Mouse (Mus musculus): ENCODE measurements around the gene Dnajc11.

Dnajc11 gene

DNA sequence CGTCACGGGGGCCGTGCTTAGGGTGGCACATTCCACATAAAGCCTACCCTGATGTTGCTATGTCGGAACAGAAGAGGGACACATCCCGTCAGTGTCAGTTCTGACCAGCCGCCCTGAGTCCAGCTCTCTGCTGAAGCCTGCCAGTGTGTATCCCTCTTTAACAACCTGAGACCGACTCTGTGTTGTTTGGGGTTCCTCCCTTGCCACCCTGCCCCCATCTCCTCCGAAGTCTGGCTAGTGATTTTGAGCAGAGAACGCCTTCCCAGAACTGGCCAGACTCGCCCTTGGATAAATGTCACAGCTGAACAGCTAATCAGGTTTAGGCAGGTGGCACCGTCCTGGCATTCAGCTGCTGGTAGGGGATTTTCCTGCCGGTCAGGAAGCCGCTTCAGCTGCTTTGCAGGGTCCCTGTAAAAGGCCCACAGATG, 77.2 kb downstream of the Dnajc11 start:
- DNase-seq: no peak

DNA sequence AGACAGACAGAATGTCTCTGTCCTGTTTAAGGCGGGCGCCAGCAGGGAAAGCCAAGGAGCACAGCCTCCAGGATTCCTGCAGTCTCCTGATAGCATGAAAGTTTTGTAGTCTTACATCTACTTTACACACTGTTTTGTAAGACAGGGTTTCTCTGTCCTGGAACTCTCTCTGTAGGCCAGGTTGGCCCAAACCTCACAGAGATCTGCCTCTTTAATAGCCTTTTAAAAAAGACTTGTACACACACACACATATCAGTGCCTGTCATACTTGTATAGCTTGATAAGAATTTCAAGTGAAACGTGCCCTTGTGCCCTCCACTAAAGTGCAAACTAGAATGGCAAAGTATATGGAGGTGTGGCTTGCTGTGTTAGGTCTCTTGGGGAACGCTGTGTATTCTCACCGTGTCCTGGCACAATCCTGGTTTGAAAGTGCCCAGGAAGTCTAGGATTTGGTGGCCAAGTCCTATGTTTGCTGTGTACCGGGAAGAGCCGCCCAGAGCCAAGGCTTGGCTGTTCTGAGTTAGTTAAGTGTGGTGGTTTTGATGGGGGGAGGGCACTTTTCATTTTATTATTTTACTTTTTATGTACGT, 77.8 kb downstream of the Dnajc11 start:
- DNase-seq: no peak

DNA sequence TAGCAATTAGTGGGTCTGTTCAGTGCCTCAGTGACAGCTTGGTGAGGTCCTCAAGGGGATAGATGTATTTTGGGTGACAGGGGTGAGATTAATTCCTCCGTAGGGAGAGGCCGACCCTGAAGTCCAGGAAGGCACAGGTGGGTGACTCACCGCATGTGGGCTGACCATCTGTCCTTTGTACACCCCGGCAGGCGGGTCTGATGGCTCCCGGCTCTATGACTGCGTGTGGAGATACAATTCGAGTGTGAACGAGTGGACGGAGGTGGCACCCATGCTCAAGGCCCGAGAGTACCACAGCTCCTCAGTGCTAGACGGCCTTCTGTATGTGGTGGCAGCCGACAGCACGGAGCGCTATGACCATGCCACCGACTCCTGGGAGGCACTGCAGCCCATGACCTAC, 78.6 kb downstream of the Dnajc11 start:
- DNase-seq: no peak

DNA sequence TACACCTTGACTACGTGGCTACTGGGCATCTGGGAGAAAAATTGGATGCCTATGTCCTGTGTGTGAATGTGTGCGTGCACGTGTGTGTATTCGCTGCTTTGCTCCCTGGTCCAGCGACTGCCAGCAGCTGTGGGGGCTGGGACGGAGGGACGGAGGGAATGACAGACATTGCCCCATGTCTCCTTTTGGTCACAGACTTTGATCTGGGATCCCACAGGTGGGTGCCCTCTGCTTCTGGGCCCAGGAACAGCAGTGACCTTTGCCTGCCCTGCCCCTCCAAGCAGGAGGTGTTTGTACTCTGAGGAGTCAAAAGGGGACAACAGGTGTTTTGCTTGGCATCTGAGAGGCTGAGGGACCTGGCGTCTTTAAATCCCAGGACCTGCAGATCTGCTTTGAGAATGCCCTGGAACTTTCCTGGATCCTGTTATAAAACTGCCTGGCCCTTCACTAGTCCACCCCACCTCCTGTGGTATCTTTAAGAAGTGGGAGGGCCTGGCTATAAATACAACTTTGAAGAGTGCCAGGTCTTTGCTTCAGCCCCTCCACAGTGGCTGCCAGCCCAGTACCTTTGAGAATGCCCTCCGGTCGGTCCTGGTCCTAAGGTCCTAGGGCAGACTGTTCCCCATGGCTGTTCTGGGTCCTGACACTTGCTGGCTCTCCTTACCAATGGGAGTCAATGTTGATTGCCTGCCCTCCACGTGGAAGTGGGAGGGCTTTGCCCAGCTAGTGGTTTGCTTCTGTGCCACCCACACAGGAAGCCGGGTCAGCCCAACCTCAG, 79.7 kb downstream of the Dnajc11 start:
- no peak for DNase-seq

DNA sequence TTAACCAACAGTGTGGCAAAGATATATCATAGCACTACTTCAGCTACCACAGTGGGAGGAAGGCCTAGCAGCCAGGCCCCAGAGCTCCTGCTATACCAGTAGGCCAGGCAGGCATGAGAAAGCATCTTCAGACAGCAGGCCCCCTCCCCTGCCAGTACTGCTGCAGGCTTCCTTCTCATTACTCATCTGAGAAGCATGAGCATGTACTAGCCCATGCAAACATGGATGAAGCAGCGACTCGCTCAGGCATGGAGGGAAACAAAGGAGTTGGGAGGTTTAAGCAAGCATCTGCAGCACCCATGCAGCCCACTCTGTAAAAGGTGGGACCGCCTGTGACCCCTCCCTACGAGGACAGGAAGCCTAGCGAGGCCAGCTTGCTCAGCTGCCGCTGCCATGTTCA, 85.6 kb downstream of the Dnajc11 start:
- DNase-seq: no peak

DNA sequence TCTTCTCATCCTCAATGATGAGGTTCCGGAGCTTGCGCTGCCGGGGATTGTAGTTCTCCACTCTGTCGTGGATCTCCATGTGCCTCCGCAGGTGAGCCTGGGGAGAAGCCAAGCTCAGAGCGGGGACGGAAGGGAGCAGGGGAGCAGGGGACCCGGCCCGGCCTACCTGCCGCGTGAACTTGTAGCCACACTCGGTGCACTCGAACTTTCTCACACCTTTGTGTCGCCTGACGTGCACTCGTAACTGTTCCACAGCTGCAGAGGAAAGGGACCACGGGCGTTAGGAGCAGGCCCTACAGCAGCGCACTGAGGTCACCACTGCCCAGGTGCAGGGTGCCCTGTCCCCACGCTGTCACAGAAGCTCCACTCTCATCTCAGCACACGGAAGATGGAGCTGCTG, 86.5 kb downstream of the Dnajc11 start:
- no peak for DNase-seq

DNA sequence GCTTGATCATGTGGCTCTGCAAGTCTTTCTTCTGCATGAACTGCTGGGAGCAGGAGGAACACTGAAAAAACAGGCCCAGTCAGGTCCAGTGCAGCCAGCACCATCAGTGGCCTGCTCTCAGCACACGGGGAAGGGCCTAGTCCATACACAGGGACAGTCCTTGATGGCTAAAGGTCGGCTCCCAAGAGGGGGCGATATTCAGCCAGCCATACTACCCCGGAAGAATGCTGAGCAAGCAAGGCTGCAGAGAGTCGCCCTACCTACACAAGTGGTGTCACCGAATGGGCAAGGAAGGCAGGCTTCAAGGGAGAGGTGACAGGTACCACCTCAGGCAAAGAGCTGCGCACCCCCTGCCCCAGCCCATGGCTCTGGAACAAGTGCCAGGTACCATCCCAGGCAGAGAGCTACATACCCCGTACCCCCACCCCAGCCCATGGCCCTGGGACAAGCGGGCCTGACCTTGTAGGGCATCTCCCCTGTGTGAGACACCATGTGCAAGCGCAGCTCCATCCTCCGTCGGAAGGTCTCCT, 88.1 kb downstream of the Dnajc11 start:
- DNase-seq: no peak

DNA sequence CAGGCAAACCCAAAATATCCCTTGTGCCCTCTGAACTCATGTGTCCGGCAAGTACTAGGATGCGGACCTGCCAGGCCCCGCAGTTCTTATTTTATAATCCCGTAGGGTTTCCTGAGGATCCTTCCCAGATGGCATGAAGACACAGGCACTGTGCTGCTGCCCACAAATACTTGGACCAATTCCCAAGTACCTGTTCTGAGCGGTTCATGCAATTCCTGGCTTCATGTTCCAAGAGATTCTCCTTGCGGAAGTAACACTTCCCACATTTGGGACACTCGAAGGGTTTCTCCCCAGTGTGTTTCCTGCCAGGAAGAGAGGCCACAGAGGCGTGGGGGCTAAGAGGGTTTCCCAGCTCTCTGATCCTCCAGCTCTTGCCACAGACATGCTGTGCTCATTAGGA, 89.0 kb downstream of the Dnajc11 start:
- DNase-seq: peak; percentile 37

DNA sequence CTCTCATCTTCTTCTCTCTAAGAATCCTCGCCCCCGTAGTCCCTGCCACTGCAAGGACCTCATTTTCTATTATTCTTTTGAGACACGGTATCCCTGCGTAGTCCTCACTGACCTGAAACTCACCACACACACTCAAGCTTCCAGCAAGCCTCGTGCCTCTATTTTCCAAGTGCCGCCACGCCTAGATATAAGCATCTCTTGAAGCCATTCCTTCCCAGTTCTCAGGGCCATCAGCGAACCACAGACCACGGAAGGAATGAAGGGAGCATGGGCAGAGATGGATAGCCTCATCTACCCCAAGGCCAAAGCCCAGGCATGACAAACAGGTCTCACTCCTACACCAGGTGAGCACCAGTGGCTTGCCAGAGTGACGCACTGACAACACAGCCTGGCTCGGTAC, 91.0 kb downstream of the Dnajc11 start:
- DNase-seq: no peak

DNA sequence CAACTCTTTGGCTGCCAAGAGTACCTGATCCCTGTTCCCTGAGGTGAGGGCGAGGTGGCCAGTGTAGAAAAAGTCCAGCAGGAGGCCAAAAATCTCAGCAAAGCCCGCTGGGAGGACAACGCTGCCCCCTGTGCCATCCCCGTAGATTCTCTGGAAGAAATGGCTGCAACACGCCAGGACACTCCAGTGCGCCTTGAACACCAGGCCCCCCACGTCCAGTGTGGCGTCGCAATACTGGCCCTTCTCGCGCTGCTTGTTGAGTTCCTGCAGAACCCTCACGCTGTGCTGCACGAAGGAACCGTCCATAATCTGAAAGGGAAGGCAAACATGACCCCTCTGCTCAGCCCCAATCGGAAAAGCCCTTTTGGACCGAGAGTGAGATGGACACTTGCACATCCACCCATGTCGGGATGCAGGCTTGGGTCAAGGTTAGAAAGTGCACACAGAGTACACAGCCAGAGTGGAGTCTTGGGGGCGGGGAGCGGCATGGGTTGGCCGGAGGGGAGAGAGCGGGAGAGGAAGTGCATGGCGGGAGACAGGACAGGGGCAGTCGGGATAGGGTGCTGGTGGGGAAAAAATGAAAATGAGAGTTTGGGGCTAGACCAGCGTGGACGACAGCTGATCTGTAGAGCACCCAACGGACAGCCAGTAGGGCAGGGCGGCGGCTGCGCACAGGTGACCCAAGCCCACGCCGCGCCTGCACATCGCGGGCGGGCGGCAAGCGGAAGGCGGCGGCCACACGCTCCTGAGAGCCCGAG, 93.4 kb downstream of the Dnajc11 start:
- DNase-seq: no peak

DNA sequence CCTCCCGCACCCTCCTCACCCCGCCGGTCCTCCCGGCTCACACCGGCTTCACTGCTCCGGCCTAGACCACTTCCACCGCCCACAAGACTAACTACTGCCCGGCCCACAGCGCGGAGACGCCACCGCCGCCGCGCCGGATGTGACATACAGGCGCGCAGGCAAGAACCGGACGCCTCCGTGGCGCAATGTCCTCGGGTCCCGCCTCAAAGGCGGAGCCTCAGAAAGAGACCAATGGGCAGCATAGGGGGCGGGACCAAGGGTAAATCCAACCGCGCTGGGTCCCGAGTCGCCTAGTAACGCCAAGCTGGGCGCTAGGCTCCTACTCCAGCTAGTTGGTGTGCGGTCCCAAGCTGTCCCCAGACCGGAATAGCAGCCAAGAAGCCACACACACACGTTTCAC, 94.0 kb downstream of the Dnajc11 start, which contains the start of gene Zbtb48:
Gene Zbtb48, minus strand, starts transcription at position 148 of the 400 bp plus-strand sequence.
- peak; percentile 98 for DNase-seq

DNA sequence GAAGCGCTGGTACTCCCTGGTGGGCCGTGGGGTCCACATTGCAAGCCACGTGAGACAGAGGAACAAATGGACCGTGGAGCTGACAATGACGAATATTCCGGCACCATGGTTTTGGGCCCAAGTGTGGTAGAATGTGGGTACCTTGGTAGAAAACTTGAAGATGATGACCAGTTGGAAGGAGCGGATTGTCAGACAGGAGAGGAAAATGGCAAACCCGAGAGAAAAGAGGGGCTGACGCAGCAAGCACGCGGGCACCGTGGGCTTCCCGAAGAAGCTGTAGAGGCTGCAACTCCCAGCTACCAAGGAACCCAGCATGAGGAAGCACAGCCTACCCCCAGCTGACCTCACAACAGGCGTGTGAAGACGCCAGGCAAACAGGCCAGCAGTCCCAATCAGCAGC, 95.0 kb downstream of the Dnajc11 start:
- no peak for DNase-seq

DNA sequence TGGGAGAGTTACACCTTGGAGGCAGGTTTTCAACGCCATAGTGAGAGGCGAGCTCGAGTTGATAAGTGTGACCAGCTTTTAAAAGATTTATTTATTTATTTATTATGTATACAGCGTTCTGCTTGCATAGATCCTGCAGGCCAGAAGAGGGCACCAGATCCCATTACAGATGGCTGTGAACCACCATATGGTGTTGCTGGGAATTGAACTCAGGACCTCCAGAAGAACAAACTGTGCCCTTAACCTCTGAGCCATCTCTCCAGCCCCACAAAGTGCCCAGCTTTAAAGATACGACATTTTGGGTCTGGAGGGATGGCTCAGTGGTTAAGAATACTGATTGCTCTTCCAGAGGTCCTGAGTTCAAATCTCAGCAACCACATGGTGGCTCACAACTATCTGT, 95.6 kb downstream of the Dnajc11 start:
- DNase-seq: no peak

DNA sequence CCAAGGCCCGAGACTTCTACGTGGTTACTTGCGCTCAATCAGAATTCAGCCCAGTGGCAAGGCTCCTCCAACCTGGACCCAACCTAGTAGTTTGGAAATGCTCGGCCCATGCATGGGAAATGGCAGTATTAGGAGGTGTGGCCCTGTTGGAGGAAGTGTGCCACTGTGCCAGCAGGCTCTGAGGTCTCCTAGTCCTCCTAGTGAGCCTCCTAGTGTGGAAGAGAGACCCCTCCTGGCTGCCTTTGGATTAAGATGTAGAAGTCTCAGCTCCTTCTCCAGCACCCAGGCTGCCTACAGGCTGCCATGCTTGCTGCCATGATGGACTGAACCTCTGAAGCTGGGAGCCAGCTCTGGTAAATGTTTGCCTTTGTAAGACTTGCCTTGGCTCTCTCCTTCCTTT, 96.5 kb downstream of the Dnajc11 start:
- DNase-seq: no peak
